Mouse (Mus musculus) liver, embryonic 16.5 days (tissue): ENCODE measurements around the gene Gm12258. TPM values are rescaled to one million over a fixed set of nuclear protein-coding genes. Genes with fewer than 3 reads are reported as not detected.

Experiments used
- ATAC-seq: fragments of 200-750 bp; cut with Nextera tagmentation; 2 replicates; pipeline ENCODE4 v1.8.0; 2017; ENCODE audit warnings: low read depth, mild to moderate bottlenecking, moderate number of reproducible peaks, moderate library complexity
- H3K27ac ChIP-seq: fragments of 300-500 bp; sonication (generic); 2 replicates; pipeline ENCODE4 v1.5.1; 2014; ENCODE audit warnings: mild to moderate bottlenecking, low read length
- H3K27me3 ChIP-seq: fragments of 300-500 bp; sonication (generic); 2 replicates; pipeline ENCODE4 v1.6.1; 2014; ENCODE audit warnings: low read depth, low read length, mixed read lengths; ENCODE audit not compliant: control insufficient read depth, insufficient read depth
- H3K36me3 ChIP-seq: fragments of 300-500 bp; sonication (generic); 2 replicates; pipeline ENCODE4 v1.6.1; 2014; ENCODE audit warnings: mild to moderate bottlenecking; ENCODE audit not compliant: control insufficient read depth, insufficient read depth
- H3K4me1 ChIP-seq: fragments of 300-500 bp; sonication (generic); 2 replicates; pipeline ENCODE4 v1.6.1; 2014; ENCODE audit warnings: low read depth, low read length, mixed read lengths; ENCODE audit not compliant: control insufficient read depth
- H3K4me2 ChIP-seq: fragments of 300-500 bp; sonication (generic); 2 replicates; pipeline ENCODE4 v1.6.1; 2014; ENCODE audit warnings: low read depth, low read length, mixed read lengths
- H3K4me3 ChIP-seq: fragments of 300-500 bp; sonication (generic); 2 replicates; pipeline ENCODE4 v1.5.1; 2014; ENCODE audit warnings: low read depth, mild to moderate bottlenecking, low read length
- H3K9ac ChIP-seq: fragments of 300-500 bp; sonication (generic); 2 replicates; pipeline ENCODE4 v1.6.1; 2014; ENCODE audit warnings: low read depth, low read length
- H3K9me3 ChIP-seq: fragments of 300-500 bp; sonication (generic); replicated peaks from 2 replicates; pipeline ENCODE4 v1.6.1; 2016; ENCODE audit warnings: low read length; ENCODE audit not compliant: control insufficient read depth
- WGBS: fragments of 180-500 bp; shearing (Covaris S2); extraction: QIAGEN DNeasy Blood & Tissue Kit; methylation state at CpG from one replicate; pipeline ENCODE4 v1.1.7; 2014; ENCODE audit not compliant: insufficient replicate concordance; 5-methylcytosine and 5-hydroxymethylcytosine counted together
- polyA plus RNA-seq: library from polyadenylated mRNA; unstranded; fragments of >200 nt; fragmentation: Nextera tagmentation; extraction: Ambion mirVana; gene quantifications from 2 replicates; pipeline ENCODE4 v1.2.1, GENCODE M21; 2015

Gm12258 gene
- polyA plus RNA-seq, 1 experiment from 2014 or later: 2.3 TPM

DNA sequence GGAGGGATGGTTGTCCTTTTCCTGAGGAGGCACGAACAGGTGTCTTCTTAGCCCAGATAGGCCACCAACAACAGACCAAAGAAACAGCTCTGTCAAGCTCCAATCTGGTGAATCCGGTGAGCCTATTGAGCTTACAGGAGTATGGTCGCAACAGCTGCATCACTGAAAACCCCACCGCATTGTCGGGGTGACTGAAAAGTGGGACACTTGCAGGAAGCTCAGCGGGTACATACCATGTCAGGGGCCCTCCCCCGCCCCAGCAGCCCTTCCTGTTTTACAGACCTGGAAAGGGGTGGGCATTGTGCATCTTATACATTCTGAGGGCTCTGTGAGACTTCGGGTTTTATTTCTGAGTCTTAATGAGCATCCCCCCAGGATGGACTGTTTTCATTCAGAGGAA, 36.8 kb downstream of the Gm12258 start:
- no peaks in the 10 kb centered on the region for H3K4me1 ChIP-seq
- H3K4me2 ChIP-seq: no peak overlapping the region
- H3K27ac ChIP-seq: no peak overlapping the region
- WGBS: 63% methylated on average over 8 of the region's 8 CpGs
- no peak overlapping the region for H3K4me3 ChIP-seq
- no peaks in the 10 kb centered on the region for H3K9me3 ChIP-seq
- no peak overlapping the region for H3K9ac ChIP-seq
- peaks cover 5% of the 10 kb centered on the region for H3K36me3 ChIP-seq
- H3K27me3 ChIP-seq: no peaks in the 10 kb centered on the region
- ATAC-seq: no peak

DNA sequence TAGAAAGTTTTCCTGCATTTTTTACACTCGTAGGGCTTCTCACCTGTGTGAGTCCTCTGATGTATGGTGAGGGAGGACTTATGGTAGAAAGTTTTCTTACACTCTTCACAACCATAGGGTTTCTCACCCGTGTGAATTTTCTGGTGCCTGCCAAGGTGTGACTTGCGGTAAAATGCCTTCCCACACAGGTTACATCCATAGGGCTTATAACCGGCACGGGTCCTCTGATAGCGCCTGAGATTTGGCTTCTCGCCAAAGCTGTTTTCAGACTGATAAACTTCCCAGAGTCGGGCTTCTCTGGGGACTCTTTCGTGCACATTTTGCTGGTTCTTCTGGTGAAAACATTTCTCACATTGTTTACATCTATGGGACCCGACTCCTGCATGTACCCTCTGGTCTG, 43.6 kb downstream of the Gm12258 start:
- H3K9me3 ChIP-seq: no peaks in the 10 kb centered on the region
- peaks cover 59% of the 10 kb centered on the region for H3K36me3 ChIP-seq
- no peak overlapping the region for H3K27ac ChIP-seq
- H3K4me2 ChIP-seq: no peak overlapping the region
- no peak overlapping the region for H3K9ac ChIP-seq
- 87% methylated on average over 10 of the region's 10 CpGs for WGBS
- H3K4me3 ChIP-seq: no peak overlapping the region
- no peak for ATAC-seq
- no peaks in the 10 kb centered on the region for H3K27me3 ChIP-seq
- no peaks in the 10 kb centered on the region for H3K4me1 ChIP-seq

DNA sequence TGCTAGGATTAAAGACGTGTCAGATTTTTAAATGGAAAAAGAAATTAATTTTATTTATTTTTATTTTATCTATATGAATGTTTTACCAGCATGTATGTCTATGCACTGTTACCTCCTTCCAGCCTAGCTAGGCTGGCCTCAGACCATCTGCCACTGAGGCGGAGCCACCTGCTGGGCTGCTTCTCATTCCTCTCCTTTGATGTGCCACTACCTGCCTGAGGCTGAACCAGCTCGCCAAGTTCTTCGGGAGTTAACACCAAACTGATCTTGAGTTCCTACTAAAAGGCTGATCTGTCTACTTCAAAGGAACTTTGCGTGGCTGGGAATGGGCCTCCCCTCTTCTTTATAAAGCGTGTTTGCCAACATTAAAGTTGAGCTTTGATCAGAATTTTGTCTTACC, 47.5 kb downstream of the Gm12258 start:
- H3K27ac ChIP-seq: no peak overlapping the region
- H3K4me2 ChIP-seq: no peak overlapping the region
- H3K9ac ChIP-seq: no peak overlapping the region
- H3K4me1 ChIP-seq: no peaks in the 10 kb centered on the region; the same call in 1 of the 2 replicates
- no peaks in the 10 kb centered on the region for H3K27me3 ChIP-seq
- WGBS: 89% methylated on average over 6 of the region's 6 CpGs
- H3K9me3 ChIP-seq: no peaks in the 10 kb centered on the region
- ATAC-seq: no peak
- no peak overlapping the region for H3K4me3 ChIP-seq
- H3K36me3 ChIP-seq: peaks cover 80% of the 10 kb centered on the region

DNA sequence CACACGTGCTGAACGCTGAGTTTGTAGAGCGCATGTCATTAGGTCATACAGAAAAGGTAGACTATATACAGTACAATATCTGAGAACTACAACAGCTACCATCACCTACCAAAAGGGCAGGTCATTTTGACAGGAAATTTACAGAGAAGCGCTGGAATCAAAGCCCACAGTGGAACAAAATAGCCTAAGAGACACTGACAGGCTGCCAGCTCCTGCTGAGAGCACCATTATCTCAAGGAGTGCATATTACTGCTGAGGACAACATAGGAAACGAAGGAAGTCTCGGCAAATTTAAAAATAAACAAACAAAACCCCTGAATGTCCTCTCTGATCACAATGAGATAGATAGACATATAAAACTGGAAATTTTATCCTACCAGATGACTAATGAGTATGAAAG, 50.5 kb downstream of the Gm12258 start:
- Histone ChIP-seq H3K36me3 (peaks cover 69% of the 10 kb centered on the region), H3K9me3 (no peaks in the 10 kb centered on the region), H3K4me2 (no peak overlapping the region), H3K4me3 (no peak overlapping the region), H3K4me1 (peaks cover 18% of the 10 kb centered on the region), H3K9ac (no peak overlapping the region), H3K27me3 (no peaks in the 10 kb centered on the region), H3K27ac (no peak overlapping the region)
- ATAC-seq: no peak
- WGBS: 85% methylated on average over 6 of the region's 6 CpGs

DNA sequence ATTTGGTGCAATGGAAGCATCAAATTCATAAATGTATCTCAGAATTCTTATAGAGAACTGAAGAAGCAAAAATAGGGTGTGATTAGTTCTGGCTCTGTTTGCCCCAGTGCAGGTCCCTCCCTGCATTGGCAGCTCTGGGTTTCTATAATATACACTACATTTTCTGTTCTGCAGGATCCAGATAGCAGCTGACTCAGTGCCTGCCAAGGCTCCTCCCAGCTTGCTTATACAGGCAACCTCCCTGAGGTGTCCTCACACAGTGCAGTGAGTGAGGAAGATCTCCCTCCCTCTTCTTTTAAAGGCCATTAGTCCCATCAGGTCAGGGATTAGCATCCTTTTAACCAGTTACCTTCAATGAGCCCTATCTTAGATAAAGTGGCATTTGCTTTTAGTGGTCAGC, 54.1 kb downstream of the Gm12258 start:
- H3K27ac ChIP-seq: peak overlapping the region; percentile 76
- H3K4me1 ChIP-seq: peaks cover 31% of the 10 kb centered on the region
- peaks cover 43% of the 10 kb centered on the region for H3K36me3 ChIP-seq
- H3K9ac ChIP-seq: peak overlapping the region; percentile 15; the same call in 1 of the 2 replicates
- H3K9me3 ChIP-seq: no peaks in the 10 kb centered on the region
- no peaks in the 10 kb centered on the region for H3K27me3 ChIP-seq
- H3K4me3 ChIP-seq: peak overlapping the region; percentile 18; the same call in 1 of the 2 replicates
- peak; percentile 64 for ATAC-seq
- peak overlapping the region; percentile 31 for H3K4me2 ChIP-seq

DNA sequence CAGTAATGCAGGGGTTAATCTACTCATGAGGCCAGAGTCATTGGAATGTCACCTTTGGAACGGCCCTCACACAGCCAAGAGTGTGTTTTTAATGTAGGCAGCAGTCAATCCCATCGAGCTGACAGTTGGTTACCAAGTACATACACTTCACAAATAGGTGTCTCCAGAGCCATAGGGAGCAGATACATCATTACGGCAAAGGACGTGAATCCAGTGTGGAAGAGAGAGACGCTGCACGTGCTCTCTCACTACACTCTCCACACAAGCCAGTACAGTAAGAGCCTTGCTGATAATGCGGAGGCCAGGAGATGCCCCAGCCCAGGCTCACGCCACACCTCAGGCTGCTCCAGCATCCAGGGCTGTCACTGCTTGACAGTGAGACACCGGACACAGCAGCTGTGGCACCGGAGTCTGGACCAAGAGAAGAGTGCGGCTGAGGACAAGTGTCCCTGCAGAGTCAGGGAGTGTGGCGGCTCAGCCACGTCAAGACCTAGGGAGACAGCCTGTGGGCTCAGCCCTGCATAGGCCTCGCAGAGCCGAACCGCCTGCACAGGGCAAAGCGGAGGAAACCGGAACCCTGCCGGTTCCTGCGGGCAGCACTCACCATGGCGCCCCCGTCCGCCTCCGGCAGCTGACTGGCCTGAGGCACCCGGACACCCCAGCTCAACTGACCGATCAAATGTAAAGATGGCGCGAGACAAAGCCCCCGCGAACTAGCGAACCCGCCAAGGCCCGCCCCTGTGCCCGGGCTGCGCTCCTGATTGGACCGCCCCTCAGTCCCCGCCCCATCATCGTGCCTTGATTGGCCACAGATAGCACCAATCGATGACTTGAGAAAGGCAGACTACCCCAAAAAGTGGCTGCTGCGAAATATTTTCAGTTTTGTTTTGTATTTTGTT, 56.8 kb downstream of the Gm12258 start, which contains the start of gene Zfp39:
TSS of gene Zfp39 (minus strand) at position 715 of the 899 bp plus-strand sequence.
- peak; percentile 93 for ATAC-seq
- Histone ChIP-seq H3K9me3 (no peaks in the 10 kb centered on the region), H3K27ac (peak within 1 kb of the TSS; percentile 95), H3K36me3 (peaks cover 25% of the 10 kb centered on the region), H3K9ac (peak within 1 kb of the TSS; percentile 97), H3K4me3 (peak within 1 kb of the TSS; percentile 90), H3K27me3 (no peaks in the 10 kb centered on the region), H3K4me1 (peaks cover 31% of the 10 kb centered on the region), H3K4me2 (peak within 1 kb of the TSS; percentile 88)
- WGBS: under 1% methylated on average over 40 of the region's 40 CpGs

DNA sequence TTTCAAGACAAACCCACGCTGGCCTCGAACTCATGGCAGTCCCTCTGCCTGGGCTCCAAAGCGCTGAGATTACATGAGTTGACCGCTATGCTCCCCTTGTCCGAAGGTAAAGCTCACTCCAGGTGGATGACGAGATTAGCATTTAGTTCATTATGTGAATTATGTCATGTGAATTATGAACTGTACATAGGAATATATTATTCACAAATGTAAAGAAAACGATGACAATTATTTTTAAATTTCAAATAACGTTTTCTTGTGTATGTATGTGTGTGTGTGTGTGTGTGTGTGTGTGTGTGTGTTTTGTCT, 57.4 kb downstream of the Gm12258 start:
- peaks cover 31% of the 10 kb centered on the region for H3K4me1 ChIP-seq
- 0 out of 2 replicates have a peak, but pooled peaks have one; percentile 0 for ATAC-seq
- H3K9me3 ChIP-seq: no peaks in the 10 kb centered on the region
- H3K9ac ChIP-seq: peak overlapping the region; percentile 73
- H3K27ac ChIP-seq: peak overlapping the region; percentile 91
- WGBS: under 1% methylated on average over 8 of the region's 8 CpGs
- peak overlapping the region; percentile 88 for H3K4me2 ChIP-seq
- no peaks in the 10 kb centered on the region for H3K27me3 ChIP-seq
- H3K36me3 ChIP-seq: peaks cover 19% of the 10 kb centered on the region
- peak overlapping the region; percentile 90 for H3K4me3 ChIP-seq

DNA sequence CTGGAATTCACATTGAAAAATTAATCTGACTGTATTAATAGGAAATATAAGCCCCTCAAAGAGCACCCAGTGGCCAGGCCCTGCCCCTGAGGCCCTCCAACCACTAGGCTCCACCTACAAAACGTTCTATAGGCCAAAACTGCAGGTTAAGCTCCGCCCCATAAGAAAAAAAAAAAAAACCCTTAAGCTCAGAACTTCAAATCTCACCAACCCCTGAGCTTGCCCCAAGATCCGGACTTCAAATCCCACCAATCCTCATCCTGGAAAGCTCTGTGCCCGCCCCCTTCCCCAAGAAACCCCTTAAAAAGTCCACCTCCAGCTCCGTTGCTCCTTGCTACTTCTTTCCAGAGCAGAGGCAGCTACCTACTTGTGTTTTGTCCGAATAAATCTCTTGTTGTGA, 57.9 kb downstream of the Gm12258 start:
- peak overlapping the region; percentile 90 for H3K4me3 ChIP-seq
- 46% methylated on average over 6 of the region's 6 CpGs for WGBS
- H3K9ac ChIP-seq: no peak overlapping the region
- peaks cover 16% of the 10 kb centered on the region for H3K36me3 ChIP-seq
- no peaks in the 10 kb centered on the region for H3K9me3 ChIP-seq
- H3K27me3 ChIP-seq: no peaks in the 10 kb centered on the region
- H3K4me2 ChIP-seq: peak overlapping the region; percentile 88
- no peak for ATAC-seq
- peak overlapping the region; percentile 91; the same call in 1 of the 2 replicates for H3K27ac ChIP-seq
- peaks cover 31% of the 10 kb centered on the region for H3K4me1 ChIP-seq
